Mouse (Mus musculus) heart, embryonic 12.5 days (tissue): ENCODE results near the gene St6galnac3. TPM values are rescaled to one million over a fixed set of nuclear protein-coding genes. Genes with fewer than 3 reads are reported as not detected.

Source experiments
- ATAC-seq: fragments of 200-750 bp; cut with Nextera tagmentation; 2 replicates; pipeline ENCODE4 v1.8.0; 2017; ENCODE audit warnings: moderate TSS enrichment, moderate library complexity; ENCODE audit not compliant: insufficient number of reproducible peaks, low FRiP score
- H3K27ac ChIP-seq: fragments of 300-500 bp; sonication (generic); 2 replicates; pipeline ENCODE4 v1.5.1; 2016; ENCODE audit warnings: mild to moderate bottlenecking, moderate library complexity; ENCODE audit not compliant: poor library complexity, severe bottlenecking
- H3K27me3 ChIP-seq: fragments of 300-500 bp; sonication (generic); replicated peaks from 2 replicates; pipeline ENCODE4 v1.6.1; 2016; ENCODE audit warnings: mild to moderate bottlenecking, moderate library complexity
- H3K36me3 ChIP-seq: fragments of 300-500 bp; sonication (generic); 2 replicates; pipeline ENCODE4 v1.6.1; 2016; ENCODE audit warnings: mild to moderate bottlenecking, moderate library complexity
- H3K4me1 ChIP-seq: fragments of 300-500 bp; sonication (generic); replicated peaks from 2 replicates; pipeline ENCODE4 v1.6.1; 2016; ENCODE audit warnings: mild to moderate bottlenecking
- H3K4me2 ChIP-seq: fragments of 300-500 bp; sonication (generic); 2 replicates; pipeline ENCODE4 v1.6.1; 2016; ENCODE audit warnings: mild to moderate bottlenecking, moderate library complexity
- H3K4me3 ChIP-seq: fragments of 300-500 bp; sonication (generic); 2 replicates; pipeline ENCODE4 v1.5.1; 2016; ENCODE audit warnings: mild to moderate bottlenecking
- H3K9ac ChIP-seq: fragments of 300-500 bp; sonication (generic); 2 replicates; pipeline ENCODE4 v1.6.1; 2016; ENCODE audit warnings: mild to moderate bottlenecking, moderate library complexity
- H3K9me3 ChIP-seq: fragments of 300-500 bp; sonication (generic); replicated peaks from 2 replicates; pipeline ENCODE4 v1.6.1; 2016; ENCODE audit warnings: mild to moderate bottlenecking, moderate library complexity
- WGBS: fragments of 180-500 bp; shearing (Covaris S2); methylation state at CpG from one replicate; pipeline ENCODE4 v1.1.7; 2016; 5-methylcytosine and 5-hydroxymethylcytosine counted together
- polyA plus RNA-seq: library from polyadenylated mRNA; unstranded; fragments of >200 nt; fragmentation: Nextera tagmentation; extraction: Ambion mirVana; gene quantifications from 2 replicates; pipeline ENCODE4 v1.2.1, GENCODE M21; 2016

Gene St6galnac3
- polyA plus RNA-seq, 1 experiment from 2014 or later, result 27.0 TPM

GRCm38 (mm10) chr3:153587594-153587993 is 137.4 kb downstream of the St6galnac3 start:
- Histone ChIP-seq H3K9ac (no peak overlapping the region), H3K27ac (no peak overlapping the region), H3K27me3 (no peaks in the 10 kb centered on the region), H3K4me1 (peaks cover 45% of the 10 kb centered on the region), H3K4me3 (no peak overlapping the region), H3K36me3 (no peaks in the 10 kb centered on the region), H3K9me3 (peaks cover 4% of the 10 kb centered on the region; the same call in 1 of the 2 replicates), H3K4me2 (no peak overlapping the region)
- WGBS, result 11% methylated on average over 1 of the region's 1 CpGs
- no peak for ATAC-seq

DNA sequence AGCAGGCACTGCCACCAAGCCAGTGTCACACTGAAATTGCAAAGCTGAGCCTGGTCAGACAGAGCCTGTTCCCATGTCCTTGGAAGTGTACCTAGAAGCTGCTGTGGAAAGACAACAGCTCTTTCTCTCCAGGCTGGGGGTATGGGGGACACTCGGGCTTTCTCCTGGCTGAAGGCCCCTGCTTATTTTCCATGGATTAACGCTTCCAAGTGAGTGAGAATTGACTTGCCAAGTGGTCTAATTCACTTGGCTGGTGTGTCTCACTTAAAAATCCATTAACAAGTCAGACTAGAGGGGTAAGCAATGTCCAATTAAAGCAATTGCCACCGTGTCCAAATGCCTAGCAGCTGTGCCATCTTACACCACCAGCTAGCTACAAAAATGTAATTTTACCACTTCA is 140.1 kb downstream of the St6galnac3 start:
- Histone ChIP-seq H3K4me2 (no peak overlapping the region), H3K4me1 (peaks cover 50% of the 10 kb centered on the region), H3K4me3 (no peak overlapping the region), H3K9me3 (no peaks in the 10 kb centered on the region), H3K9ac (no peak overlapping the region), H3K27ac (no peak overlapping the region), H3K36me3 (no peaks in the 10 kb centered on the region), H3K27me3 (no peaks in the 10 kb centered on the region)
- WGBS, result 53% methylated on average over 3 of the region's 3 CpGs
- no peak for ATAC-seq

GRCm38 (mm10) chr3:153582065-153582464 is 142.9 kb downstream of the St6galnac3 start:
- ATAC-seq, result no peak

GRCm38 (mm10) chr3:153580625-153581024 is 144.3 kb downstream of the St6galnac3 start:
- H3K27me3 ChIP-seq, result no peaks in the 10 kb centered on the region
- H3K9me3 ChIP-seq, result no peaks in the 10 kb centered on the region
- no peak overlapping the region for H3K27ac ChIP-seq
- no peak overlapping the region for H3K4me2 ChIP-seq
- ATAC-seq, result no peak
- H3K4me3 ChIP-seq, result no peak overlapping the region
- H3K4me1 ChIP-seq, result peaks cover 24% of the 10 kb centered on the region
- H3K9ac ChIP-seq, result no peak overlapping the region
- 56% methylated on average over 2 of the region's 2 CpGs for WGBS
- 0 out of 2 replicates have a peak, but pooled peaks cover 2% of the 10 kb centered on the region for H3K36me3 ChIP-seq

More at GRCm38 (mm10) chr3:153582065-153582464, 142.9 kb downstream of the St6galnac3 start:
- H3K27me3 ChIP-seq, result no peaks in the 10 kb centered on the region
- no peak overlapping the region for H3K4me2 ChIP-seq
- H3K9ac ChIP-seq, result no peak overlapping the region
- 24% methylated on average over 4 of the region's 4 CpGs for WGBS
- no peak overlapping the region for H3K27ac ChIP-seq
- H3K36me3 ChIP-seq, result 0 out of 2 replicates have a peak, but pooled peaks cover 2% of the 10 kb centered on the region
- H3K4me3 ChIP-seq, result no peak overlapping the region
- no peaks in the 10 kb centered on the region for H3K9me3 ChIP-seq
- peaks cover 32% of the 10 kb centered on the region for H3K4me1 ChIP-seq

GRCm38 (mm10) chr3:153580136-153580535 is 144.8 kb downstream of the St6galnac3 start:
- Histone ChIP-seq H3K27ac (no peak overlapping the region), H3K36me3 (0 out of 2 replicates have a peak, but pooled peaks cover 2% of the 10 kb centered on the region), H3K9ac (no peak overlapping the region), H3K9me3 (no peaks in the 10 kb centered on the region), H3K4me2 (no peak overlapping the region), H3K27me3 (no peaks in the 10 kb centered on the region), H3K4me1 (peaks cover 24% of the 10 kb centered on the region), H3K4me3 (no peak overlapping the region)
- ATAC-seq, result no peak
- WGBS, result 78% methylated on average over 3 of the region's 3 CpGs

- Histone ChIP-seq H3K36me3 (0 out of 2 replicates have a peak, but pooled peaks cover 2% of the 10 kb centered on the region), H3K27me3 (no peaks in the 10 kb centered on the region), H3K4me3 (no peak overlapping the region), H3K4me1 (peaks cover 18% of the 10 kb centered on the region), H3K9ac (no peak overlapping the region), H3K4me2 (no peak overlapping the region), H3K9me3 (no peaks in the 10 kb centered on the region), H3K27ac (no peak overlapping the region)
- 71% methylated on average over 2 of the region's 2 CpGs for WGBS
- no peak for ATAC-seq
Measured at GRCm38 (mm10) chr3:153577286-153577685, 147.7 kb downstream of the St6galnac3 start.

GRCm38 (mm10) chr3:153571152-153571551 is 153.8 kb downstream of the St6galnac3 start:
- 81% methylated on average over 11 of the region's 11 CpGs for WGBS
- peaks cover 20% of the 10 kb centered on the region for H3K4me1 ChIP-seq
- H3K9ac ChIP-seq, result no peak overlapping the region
- no peaks in the 10 kb centered on the region for H3K27me3 ChIP-seq
- no peaks in the 10 kb centered on the region for H3K9me3 ChIP-seq
- H3K36me3 ChIP-seq, result no peaks in the 10 kb centered on the region
- no peak overlapping the region for H3K4me3 ChIP-seq
- no peak for ATAC-seq
- H3K4me2 ChIP-seq, result no peak overlapping the region
- H3K27ac ChIP-seq, result no peak overlapping the region

GRCm38 (mm10) chr3:153568815-153569214 is 156.2 kb downstream of the St6galnac3 start:
- no peak for ATAC-seq
- no peak overlapping the region for H3K4me3 ChIP-seq
- no peak overlapping the region for H3K9ac ChIP-seq
- H3K27ac ChIP-seq, result no peak overlapping the region
- no peak overlapping the region for H3K4me2 ChIP-seq
- H3K9me3 ChIP-seq, result no peaks in the 10 kb centered on the region
- 43% methylated on average over 3 of the region's 3 CpGs for WGBS
- no peaks in the 10 kb centered on the region for H3K36me3 ChIP-seq
- peaks cover 15% of the 10 kb centered on the region for H3K4me1 ChIP-seq
- no peaks in the 10 kb centered on the region for H3K27me3 ChIP-seq

DNA sequence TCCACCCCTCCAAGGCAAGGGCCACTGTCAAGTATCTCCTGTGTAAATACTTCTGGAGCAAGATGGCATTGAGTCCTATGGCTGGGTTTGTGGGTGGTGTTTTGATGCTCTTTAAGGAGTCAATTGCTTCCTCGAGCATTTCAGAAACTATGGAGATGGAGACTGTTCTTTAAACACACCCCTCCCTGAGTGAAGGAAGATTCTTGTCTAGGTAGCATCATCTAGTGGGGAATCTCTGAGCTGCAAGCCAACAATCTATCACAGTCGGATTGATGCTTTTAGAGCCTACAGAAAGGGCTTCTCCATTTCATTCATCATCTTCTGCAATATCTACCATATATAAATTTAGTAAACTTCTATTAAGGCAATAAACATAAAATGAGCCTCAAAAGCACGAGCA is 157.1 kb downstream of the St6galnac3 start:
- ATAC-seq, result no peak
- Histone ChIP-seq H3K4me2 (no peak overlapping the region), H3K4me3 (no peak overlapping the region), H3K27me3 (no peaks in the 10 kb centered on the region), H3K27ac (no peak overlapping the region), H3K9me3 (no peaks in the 10 kb centered on the region), H3K36me3 (no peaks in the 10 kb centered on the region), H3K4me1 (peaks cover 15% of the 10 kb centered on the region), H3K9ac (no peak overlapping the region)
- 73% methylated on average over 3 of the region's 3 CpGs for WGBS

DNA sequence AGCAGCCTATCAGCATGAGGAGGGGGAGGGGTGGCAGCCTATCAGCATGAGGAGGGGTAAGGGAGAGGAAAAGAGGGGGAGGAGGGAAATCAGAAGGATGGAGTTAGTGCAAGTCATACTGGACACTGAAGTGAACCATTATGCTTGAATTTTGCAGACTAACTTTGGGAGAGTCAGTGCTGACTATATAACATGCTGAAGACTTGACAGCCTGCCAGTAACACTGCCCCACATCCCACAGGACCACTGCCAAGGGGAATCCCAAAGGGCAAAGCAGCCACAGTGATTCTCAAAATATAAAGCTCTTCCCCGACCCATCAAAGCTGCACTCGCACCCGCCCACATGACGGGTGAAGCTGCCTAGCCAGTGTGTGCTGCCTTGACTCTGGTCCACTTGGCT is 157.5 kb downstream of the St6galnac3 start:
- Histone ChIP-seq H3K4me2 (no peak overlapping the region), H3K27ac (no peak overlapping the region), H3K36me3 (no peaks in the 10 kb centered on the region), H3K9ac (no peak overlapping the region), H3K27me3 (no peaks in the 10 kb centered on the region), H3K9me3 (no peaks in the 10 kb centered on the region), H3K4me1 (peaks cover 15% of the 10 kb centered on the region), H3K4me3 (no peak overlapping the region)
- 81% methylated on average over 4 of the region's 4 CpGs for WGBS
- 0 out of 2 replicates have a peak, but pooled peaks have one; percentile 18 for ATAC-seq

- Histone ChIP-seq H3K4me2 (no peak overlapping the region), H3K4me3 (no peak overlapping the region), H3K9ac (no peak overlapping the region), H3K36me3 (no peaks in the 10 kb centered on the region), H3K9me3 (no peaks in the 10 kb centered on the region), H3K27me3 (no peaks in the 10 kb centered on the region), H3K27ac (no peak overlapping the region), H3K4me1 (peaks cover 20% of the 10 kb centered on the region)
- 80% methylated on average over 2 of the region's 2 CpGs for WGBS
- ATAC-seq, result no peak
Measured at GRCm38 (mm10) chr3:153566100-153566499, 158.9 kb downstream of the St6galnac3 start.

- no peaks in the 10 kb centered on the region for H3K36me3 ChIP-seq
- H3K4me2 ChIP-seq, result no peak overlapping the region
- H3K9ac ChIP-seq, result no peak overlapping the region
- 82% methylated on average over 6 of the region's 6 CpGs for WGBS
- peaks cover 14% of the 10 kb centered on the region for H3K4me1 ChIP-seq
- H3K9me3 ChIP-seq, result no peaks in the 10 kb centered on the region
- H3K27me3 ChIP-seq, result no peaks in the 10 kb centered on the region
- no peak for ATAC-seq
- no peak overlapping the region for H3K4me3 ChIP-seq
- no peak overlapping the region for H3K27ac ChIP-seq
Measured at GRCm38 (mm10) chr3:153560897-153561296, 164.1 kb downstream of the St6galnac3 start.
